Mouse (Mus musculus): Measurements from ENCODE around the gene Piezo1. TPM values are rescaled to one million over a fixed set of nuclear protein-coding genes. Genes with fewer than 3 reads are reported as not detected.

The Piezo1 gene
- polyA plus RNA-seq, 1 experiment from 2014 or later = 12.4 TPM

- Histone ChIP-seq H3K36me3 (replicated peaks) (peaks cover 56% of the 10 kb centered on the region), H3K9ac (no peak overlapping the region), H3K4me3 (replicated peaks) (no peak overlapping the region), H3K9me3 (replicated peaks) (no peaks in the 10 kb centered on the region), H3K27me3 (no peaks in the 10 kb centered on the region), H3K27ac (replicated peaks) (no peak overlapping the region), H3K4me1 (replicated peaks) (peaks cover 90% of the 10 kb centered on the region), H3K4me2 (no peak overlapping the region)
- WGBS (ENCODE audit: insufficient replicate concordance) = 91% methylated on average over 11 of the region's 11 CpGs
- no peak for ATAC-seq (ENCODE audit: insufficient read depth)
These were observed 20.0 kb upstream of the Piezo1 start for GRCm38 (mm10) chr8:122571153-122571552.

- Histone ChIP-seq H3K4me2 (peak overlapping the region; percentile 90), H3K27me3 (no peaks in the 10 kb centered on the region), H3K4me1 (replicated peaks) (peaks cover 88% of the 10 kb centered on the region), H3K9ac (0 out of 2 replicates have a peak overlapping the region, but pooled peaks have one; percentile 92), H3K36me3 (replicated peaks) (peaks cover 56% of the 10 kb centered on the region), H3K9me3 (replicated peaks) (no peaks in the 10 kb centered on the region), H3K27ac (replicated peaks) (peak overlapping the region; percentile 90; the same call in 1 of the 2 replicates), H3K4me3 (replicated peaks) (peak overlapping the region; percentile 88)
- 96% methylated on average over 16 of the region's 16 CpGs for WGBS (ENCODE audit: insufficient replicate concordance)
- ATAC-seq (ENCODE audit: insufficient read depth) = no peak
These were observed 18.9 kb upstream of the Piezo1 start for GRCm38 (mm10) chr8:122569996-122570395.

- H3K4me2 ChIP-seq = peak overlapping the region; percentile 90
- ATAC-seq (ENCODE audit: insufficient read depth) = no peak
- peak overlapping the region; percentile 88 for H3K4me3 ChIP-seq (replicated peaks)
- peaks cover 55% of the 10 kb centered on the region for H3K36me3 ChIP-seq (replicated peaks)
- H3K4me1 ChIP-seq (replicated peaks) = peaks cover 85% of the 10 kb centered on the region
- H3K27me3 ChIP-seq = no peaks in the 10 kb centered on the region
- H3K27ac ChIP-seq (replicated peaks) = peak overlapping the region; percentile 90
- 52% methylated on average over 9 of the region's 9 CpGs for WGBS (ENCODE audit: insufficient replicate concordance)
- H3K9ac ChIP-seq = peak overlapping the region; percentile 92
- no peaks in the 10 kb centered on the region for H3K9me3 ChIP-seq (replicated peaks)
These were observed 18.2 kb upstream of the Piezo1 start for GRCm38 (mm10) chr8:122569329-122569728.

GRCm38 (mm10) chr8:122568881-122569309, 17.8 kb upstream of the Piezo1 start:
- peak overlapping the region; percentile 90 for H3K27ac ChIP-seq (replicated peaks)
- peaks cover 80% of the 10 kb centered on the region for H3K4me1 ChIP-seq (replicated peaks)
- H3K4me3 ChIP-seq (replicated peaks) = peak overlapping the region; percentile 88
- 10% methylated on average over 10 of the region's 10 CpGs for WGBS (ENCODE audit: insufficient replicate concordance)
- H3K4me2 ChIP-seq = peak overlapping the region; percentile 90
- ATAC-seq (ENCODE audit: insufficient read depth) = no peak
- H3K27me3 ChIP-seq = no peaks in the 10 kb centered on the region
- peak overlapping the region; percentile 92 for H3K9ac ChIP-seq
- H3K9me3 ChIP-seq (replicated peaks) = no peaks in the 10 kb centered on the region
- peaks cover 51% of the 10 kb centered on the region for H3K36me3 ChIP-seq (replicated peaks)

- Histone ChIP-seq H3K9ac (peak overlapping the region; percentile 92), H3K27ac (replicated peaks) (peak overlapping the region; percentile 90), H3K9me3 (replicated peaks) (no peaks in the 10 kb centered on the region), H3K4me2 (peak overlapping the region; percentile 90), H3K36me3 (replicated peaks) (peaks cover 43% of the 10 kb centered on the region), H3K4me3 (replicated peaks) (peak overlapping the region; percentile 88), H3K27me3 (no peaks in the 10 kb centered on the region), H3K4me1 (replicated peaks) (peaks cover 72% of the 10 kb centered on the region)
- whole genome bisulfite sequencing (ENCODE audit: insufficient replicate concordance) = under 1% methylated on average over 34 of the region's 34 CpGs
- peak; percentile 26 for ATAC-seq (ENCODE audit: insufficient read depth)
These were observed 17.0 kb upstream of the Piezo1 start for GRCm38 (mm10) chr8:122568109-122568504.

- no peaks in the 10 kb centered on the region for H3K9me3 ChIP-seq (replicated peaks)
- under 1% methylated on average over 62 of the region's 62 CpGs for WGBS (ENCODE audit: insufficient replicate concordance)
- peaks cover 67% of the 10 kb centered on the region for H3K4me1 ChIP-seq (replicated peaks)
- peaks cover 37% of the 10 kb centered on the region for H3K36me3 ChIP-seq (replicated peaks)
- peak within 1 kb of the TSS; percentile 90 for H3K4me2 ChIP-seq
- peak within 1 kb of the TSS; percentile 92 for H3K9ac ChIP-seq
- peak within 1 kb of the TSS; percentile 90 for H3K27ac ChIP-seq (replicated peaks)
- H3K27me3 ChIP-seq = no peaks in the 10 kb centered on the region
- peak; percentile 94 for ATAC-seq (ENCODE audit: insufficient read depth)
- peak within 1 kb of the TSS; percentile 88 for H3K4me3 ChIP-seq (replicated peaks)
These were observed 16.4 kb upstream of the Piezo1 start, which contains the start of gene Cdt1 for GRCm38 (mm10) chr8:122567361-122568108. TSS of gene Cdt1 (plus strand) at chr8:122568015.

- peak overlapping the region; percentile 92 for H3K9ac ChIP-seq
These were observed 15.6 kb upstream of the Piezo1 start for GRCm38 (mm10) chr8:122566766-122567165.

GRCm38 (mm10) chr8:122564363-122565352, 13.5 kb upstream of the Piezo1 start:
- H3K27ac ChIP-seq (replicated peaks) = peak overlapping the region; percentile 16
- no peak for ATAC-seq (ENCODE audit: insufficient read depth)

More at GRCm38 (mm10) chr8:122566766-122567165, 15.6 kb upstream of the Piezo1 start:
- Histone ChIP-seq H3K27me3 (no peaks in the 10 kb centered on the region), H3K4me3 (replicated peaks) (peak overlapping the region; percentile 88), H3K4me1 (replicated peaks) (peaks cover 59% of the 10 kb centered on the region), H3K27ac (replicated peaks) (peak overlapping the region; percentile 82), H3K4me2 (peak overlapping the region; percentile 90), H3K36me3 (replicated peaks) (peaks cover 29% of the 10 kb centered on the region), H3K9me3 (replicated peaks) (no peaks in the 10 kb centered on the region)
- 12% methylated on average over 6 of the region's 6 CpGs for WGBS (ENCODE audit: insufficient replicate concordance)
- ATAC-seq (ENCODE audit: insufficient read depth) = no peak

GRCm38 (mm10) chr8:122561199-122561598, 10.1 kb upstream of the Piezo1 start:
- 33% methylated on average over 5 of the region's 5 CpGs for WGBS (ENCODE audit: insufficient replicate concordance)
- ATAC-seq (ENCODE audit: insufficient read depth) = no peak
- no peak overlapping the region for H3K27ac ChIP-seq (replicated peaks)

More at GRCm38 (mm10) chr8:122564363-122565352, 13.5 kb upstream of the Piezo1 start:
- no peak overlapping the region for H3K4me2 ChIP-seq
- H3K36me3 ChIP-seq (replicated peaks) = peaks cover 8% of the 10 kb centered on the region
- no peak overlapping the region; the same call in 1 of the 2 replicates for H3K4me3 ChIP-seq (replicated peaks)
- 64% methylated on average over 25 of the region's 25 CpGs for WGBS (ENCODE audit: insufficient replicate concordance)
- no peak overlapping the region for H3K9ac ChIP-seq
- H3K27me3 ChIP-seq = no peaks in the 10 kb centered on the region
- H3K4me1 ChIP-seq (replicated peaks) = peaks cover 38% of the 10 kb centered on the region
- H3K9me3 ChIP-seq (replicated peaks) = no peaks in the 10 kb centered on the region

GRCm38 (mm10) chr8:122558671-122559349, 7.7 kb upstream of the Piezo1 start:
- H3K4me2 ChIP-seq = no peak overlapping the region
- H3K36me3 ChIP-seq (replicated peaks) = no peaks in the 10 kb centered on the region
- no peaks in the 10 kb centered on the region for H3K9me3 ChIP-seq (replicated peaks)
- peak overlapping the region; percentile 33; the same call in 1 of the 2 replicates for H3K27ac ChIP-seq (replicated peaks)
- no peaks in the 10 kb centered on the region for H3K27me3 ChIP-seq
- peaks cover 47% of the 10 kb centered on the region for H3K4me1 ChIP-seq (replicated peaks)
- no peak overlapping the region for H3K4me3 ChIP-seq (replicated peaks)
- H3K9ac ChIP-seq = no peak overlapping the region
- WGBS (ENCODE audit: insufficient replicate concordance) = 34% methylated on average over 12 of the region's 12 CpGs
- ATAC-seq (ENCODE audit: insufficient read depth) = no peak

More at GRCm38 (mm10) chr8:122561199-122561598, 10.1 kb upstream of the Piezo1 start:
- no peaks in the 10 kb centered on the region for H3K9me3 ChIP-seq (replicated peaks)
- no peak overlapping the region for H3K4me3 ChIP-seq (replicated peaks)
- no peak overlapping the region for H3K9ac ChIP-seq
- no peaks in the 10 kb centered on the region for H3K27me3 ChIP-seq
- no peaks in the 10 kb centered on the region for H3K36me3 ChIP-seq (replicated peaks)
- H3K4me1 ChIP-seq (replicated peaks) = peaks cover 40% of the 10 kb centered on the region
- H3K4me2 ChIP-seq = no peak overlapping the region

All from liver, embryonic 15.5 days (tissue).